Mouse (Mus musculus) monocyte, adult 5-6 weeks (primary cell): ENCODE measurements around the gene Kcnj9. TPM values are rescaled to one million over a fixed set of nuclear protein-coding genes. Genes with fewer than 3 reads are reported as not detected.

ENCODE experiments used
- ATAC-seq: fragments of 153-309, 156-312 bp; replicated peaks from 2 replicates; pipeline ENCODE4 v1.8.0; 2017; ENCODE audit warnings: mild to moderate bottlenecking; ENCODE audit not compliant: low TSS enrichment, insufficient number of reproducible peaks, severe bottlenecking, poor library complexity, low FRiP score
- total RNA-seq: library from RNA; stranded (forward); fragments of 200-1000, 200-491, 200-594 nt; gene quantifications from 3 replicates; pipeline ENCODE4 v1.2.3, GENCODE M21; 2017

Kcnj9 gene
- total RNA-seq, 1 experiment from 2014 or later = not detected

- ATAC-seq = no peak
Observed at GRCm38 (mm10) chr1:172337411-172338185, 8.5 kb upstream of the Kcnj9 start.

GRCm38 (mm10) chr1:172335804-172336203 is 6.7 kb upstream of the Kcnj9 start:
- ATAC-seq = no peak

GRCm38 (mm10) chr1:172333512-172333911 is 4.4 kb upstream of the Kcnj9 start:
- ATAC-seq = no peak

- ATAC-seq = no peak
Observed at GRCm38 (mm10) chr1:172332925-172333324, 3.8 kb upstream of the Kcnj9 start.

GRCm38 (mm10) chr1:172331422-172331947 is 2.4 kb upstream of the Kcnj9 start:
- no peak for ATAC-seq

- no peak for ATAC-seq
Observed at GRCm38 (mm10) chr1:172329616-172330015, 498 bp upstream of the Kcnj9 start.

- no peak for ATAC-seq
Observed at GRCm38 (mm10) chr1:172328461-172328860, 657 bp downstream of the Kcnj9 start.

- no peak for ATAC-seq
Observed at GRCm38 (mm10) chr1:172328041-172328440, 1.1 kb downstream of the Kcnj9 start.

- no peak for ATAC-seq
Observed at GRCm38 (mm10) chr1:172327206-172328001, 1.7 kb downstream of the Kcnj9 start.

- no peak for ATAC-seq
Observed at GRCm38 (mm10) chr1:172326684-172327083, 2.4 kb downstream of the Kcnj9 start.

GRCm38 (mm10) chr1:172325680-172326535 is 3.2 kb downstream of the Kcnj9 start:
- peak; percentile 53; the same call in 1 of the 2 replicates for ATAC-seq

GRCm38 (mm10) chr1:172324725-172325124 is 4.4 kb downstream of the Kcnj9 start:
- peak; percentile 72 for ATAC-seq

- no peak for ATAC-seq
Observed at GRCm38 (mm10) chr1:172323801-172324359, 5.2 kb downstream of the Kcnj9 start.

GRCm38 (mm10) chr1:172323298-172323697 is 5.8 kb downstream of the Kcnj9 start:
- ATAC-seq = no peak

- ATAC-seq = no peak
Observed at GRCm38 (mm10) chr1:172322725-172323124, 6.4 kb downstream of the Kcnj9 start.

- no peak for ATAC-seq
Observed at GRCm38 (mm10) chr1:172319921-172320411, 9.2 kb downstream of the Kcnj9 start.

GRCm38 (mm10) chr1:172319346-172319745 is 9.8 kb downstream of the Kcnj9 start:
- ATAC-seq = no peak

GRCm38 (mm10) chr1:172318424-172319035 is 10.6 kb downstream of the Kcnj9 start:
- no peak for ATAC-seq
